Mouse (Mus musculus): ENCODE data around the gene Inpp5d. TPM values are rescaled to one million over a fixed set of nuclear protein-coding genes. Genes with fewer than 3 reads are reported as not detected.

The Inpp5d gene
- 10 to 100 TPM; 13.6 to 16.8 TPM for total RNA-seq (2021)
- long read RNA-seq, full-length matches to known transcripts: 2 of 7 reads
- long read RNA-seq, partial matches to known transcripts: 4 of 7 reads
- long read RNA-seq, other reads (novel, unspliced or antisense): 1 of 7 reads

DNA sequence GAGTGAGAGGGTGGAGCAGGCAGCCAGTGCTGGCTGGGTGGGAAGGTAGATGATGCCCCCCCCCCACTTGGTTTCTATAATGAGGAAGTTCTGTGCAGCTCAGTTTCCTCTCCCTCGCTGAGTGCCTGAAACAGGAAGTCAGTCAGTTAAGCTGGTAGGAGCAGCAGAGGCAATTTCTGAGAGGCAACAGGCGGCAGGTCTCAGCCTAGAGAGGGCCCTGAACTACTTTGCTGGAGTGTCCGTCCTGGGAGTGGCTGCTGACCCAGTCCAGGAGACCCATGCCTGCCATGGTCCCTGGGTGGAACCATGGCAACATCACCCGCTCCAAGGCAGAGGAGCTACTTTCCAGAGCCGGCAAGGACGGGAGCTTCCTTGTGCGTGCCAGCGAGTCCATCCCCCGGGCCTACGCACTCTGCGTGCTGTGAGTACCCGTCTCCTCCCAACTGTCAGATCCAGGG, at the start of gene Inpp5d:
Inpp5d (plus strand) TSS at position 102 of the 458 bp plus-strand sequence.
- DNase-seq (ENCODE audit: low spot score in 2 of 2): no peak

DNA sequence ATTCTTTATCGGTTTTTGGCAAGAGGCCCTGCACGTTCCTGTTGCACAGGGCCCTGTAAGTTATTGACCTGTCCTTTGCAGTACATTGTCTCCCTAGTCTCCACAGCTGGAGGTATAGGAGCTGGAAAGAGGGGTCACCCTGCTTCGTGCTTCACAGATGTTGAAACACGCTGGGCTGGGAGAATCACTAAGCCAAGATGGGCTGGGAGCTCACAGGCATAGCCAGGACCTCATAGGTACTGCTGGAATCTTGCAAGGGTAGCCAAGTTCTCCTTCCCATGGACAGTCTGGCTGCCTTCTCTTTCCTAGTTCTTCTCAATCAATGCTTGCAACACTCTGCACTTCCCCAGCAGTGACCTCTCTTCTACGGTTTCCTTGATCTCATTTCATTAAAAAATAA, 46.9 kb upstream of the Inpp5d start:
- DNase-seq (ENCODE audit: low spot score in 2 of 2): no peak

- DNase-seq (ENCODE audit: low spot score in 2 of 2): no peak
Measured at GRCm38 (mm10) chr1:87573800-87574215, 46.3 kb upstream of the Inpp5d start, which contains the start of gene Ngef. Ngef (minus strand) TSS chr1:87573870.

GRCm38 (mm10) chr1:87574353-87574752, 45.8 kb upstream of the Inpp5d start:
- DNase-seq (ENCODE audit: low spot score in 2 of 2): peak in 1 of 2 experiments; percentile 27

- peak in 1 of 2 experiments; percentile 42 for DNase-seq (ENCODE audit: low spot score in 2 of 2)
Measured at GRCm38 (mm10) chr1:87574785-87575184, 45.3 kb upstream of the Inpp5d start.

DNA sequence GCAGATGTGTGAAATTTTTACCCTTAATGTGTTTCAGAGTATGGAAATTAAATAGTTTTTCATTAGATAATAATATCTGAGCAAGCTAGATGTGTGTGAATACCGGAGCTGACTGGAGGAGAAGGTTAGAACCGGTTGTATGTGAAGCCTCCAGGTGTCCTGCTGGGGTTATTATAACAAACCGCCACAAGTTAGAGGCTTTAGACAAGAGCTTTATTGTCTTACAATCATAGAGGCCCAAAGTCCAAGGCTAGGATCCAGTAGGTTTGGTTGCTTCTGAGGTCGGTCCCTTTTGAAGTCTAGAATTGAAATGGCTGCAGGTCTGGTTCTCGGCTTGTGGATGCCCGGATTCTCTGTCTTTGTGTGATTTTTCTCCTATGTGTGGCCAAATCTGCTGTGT, 41.1 kb upstream of the Inpp5d start:
- DNase-seq (ENCODE audit: low spot score in 2 of 2): no peak

GRCm38 (mm10) chr1:87580824-87581223, 39.3 kb upstream of the Inpp5d start:
- DNase-seq (ENCODE audit: low spot score in 2 of 2): no peak

- peak in 1 of 2 experiments; percentile 19 for DNase-seq (ENCODE audit: low spot score in 2 of 2)
Measured at GRCm38 (mm10) chr1:87589162-87589561, 30.9 kb upstream of the Inpp5d start.

DNA sequence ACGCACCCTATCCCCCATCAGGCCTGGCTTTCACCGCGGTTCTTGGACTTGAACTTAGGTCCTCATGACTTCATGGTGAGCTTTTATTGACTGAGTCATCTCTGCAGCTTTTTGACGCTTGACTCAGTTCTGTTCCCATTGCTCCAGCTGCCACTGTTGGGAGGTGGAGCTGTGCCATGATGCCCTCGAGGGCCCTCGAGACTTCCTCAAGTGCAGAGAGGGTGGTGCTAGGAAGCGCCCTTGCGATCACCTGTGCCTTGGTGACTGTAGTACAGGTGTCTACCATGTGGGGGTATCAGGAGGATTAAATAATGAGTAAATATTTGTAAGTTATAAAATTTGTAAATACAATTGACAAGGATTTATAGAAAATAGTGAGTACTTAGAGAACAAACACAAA, 30.1 kb upstream of the Inpp5d start:
- no peak for DNase-seq (ENCODE audit: low spot score in 2 of 2)

- peak; percentile 45 to 57 for DNase-seq (ENCODE audit: low spot score in 2 of 2)
Measured at GRCm38 (mm10) chr1:87594261-87594660, 25.9 kb upstream of the Inpp5d start.

DNA sequence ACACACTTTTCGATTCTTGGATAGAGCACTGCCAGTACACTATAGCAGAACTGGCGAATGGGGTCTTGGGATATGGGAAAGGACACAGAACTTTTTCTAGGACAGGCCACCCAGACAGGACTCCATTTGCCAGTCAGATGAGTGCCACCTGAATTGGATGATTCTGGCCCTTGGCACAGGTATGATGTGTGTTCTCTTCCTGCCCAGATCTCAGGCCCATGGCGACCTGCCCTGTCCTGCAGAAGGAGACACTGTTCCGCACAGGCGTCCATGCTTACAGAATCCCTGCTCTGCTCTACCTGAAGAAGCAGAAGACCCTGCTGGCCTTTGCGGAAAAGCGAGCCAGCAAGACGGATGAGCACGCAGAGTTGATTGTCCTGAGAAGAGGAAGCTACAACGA, 25.4 kb upstream of the Inpp5d start:
- DNase-seq (ENCODE audit: low spot score in 2 of 2): no peak

DNA sequence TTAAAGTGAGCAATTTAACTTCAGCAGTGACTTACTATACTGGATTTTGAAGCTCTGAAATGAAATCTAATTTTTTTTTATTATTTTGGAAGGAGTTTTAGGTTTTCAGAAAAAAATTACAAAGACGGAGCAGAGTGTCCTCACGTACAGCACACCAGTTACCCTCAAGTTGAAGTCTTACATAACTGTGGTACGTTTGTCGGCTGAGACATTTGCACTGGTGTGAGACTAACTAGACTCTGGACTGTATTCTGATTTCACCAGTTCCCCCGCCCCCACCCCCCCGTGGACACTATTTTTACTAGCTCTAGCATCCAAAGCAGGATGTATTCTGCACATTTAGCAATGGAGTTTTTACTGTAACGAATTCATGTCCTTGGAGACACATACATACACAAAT, 19.6 kb upstream of the Inpp5d start:
- DNase-seq (ENCODE audit: low spot score in 2 of 2): no peak

GRCm38 (mm10) chr1:87601801-87602200, 18.3 kb upstream of the Inpp5d start:
- no peak for DNase-seq (ENCODE audit: low spot score in 2 of 2)

- no peak for DNase-seq (ENCODE audit: low spot score in 2 of 2)
Measured at GRCm38 (mm10) chr1:87603389-87603788, 16.7 kb upstream of the Inpp5d start.

GRCm38 (mm10) chr1:87605296-87605695, 14.8 kb upstream of the Inpp5d start:
- DNase-seq (ENCODE audit: low spot score in 2 of 2): no peak

GRCm38 (mm10) chr1:87607385-87608091, 12.6 kb upstream of the Inpp5d start:
- peak; percentile 65 to 76 for DNase-seq (ENCODE audit: low spot score in 2 of 2)

GRCm38 (mm10) chr1:87608416-87609046, 11.6 kb upstream of the Inpp5d start:
- peak in 1 of 2 experiments; percentile 49 for DNase-seq (ENCODE audit: low spot score in 2 of 2)

DNA sequence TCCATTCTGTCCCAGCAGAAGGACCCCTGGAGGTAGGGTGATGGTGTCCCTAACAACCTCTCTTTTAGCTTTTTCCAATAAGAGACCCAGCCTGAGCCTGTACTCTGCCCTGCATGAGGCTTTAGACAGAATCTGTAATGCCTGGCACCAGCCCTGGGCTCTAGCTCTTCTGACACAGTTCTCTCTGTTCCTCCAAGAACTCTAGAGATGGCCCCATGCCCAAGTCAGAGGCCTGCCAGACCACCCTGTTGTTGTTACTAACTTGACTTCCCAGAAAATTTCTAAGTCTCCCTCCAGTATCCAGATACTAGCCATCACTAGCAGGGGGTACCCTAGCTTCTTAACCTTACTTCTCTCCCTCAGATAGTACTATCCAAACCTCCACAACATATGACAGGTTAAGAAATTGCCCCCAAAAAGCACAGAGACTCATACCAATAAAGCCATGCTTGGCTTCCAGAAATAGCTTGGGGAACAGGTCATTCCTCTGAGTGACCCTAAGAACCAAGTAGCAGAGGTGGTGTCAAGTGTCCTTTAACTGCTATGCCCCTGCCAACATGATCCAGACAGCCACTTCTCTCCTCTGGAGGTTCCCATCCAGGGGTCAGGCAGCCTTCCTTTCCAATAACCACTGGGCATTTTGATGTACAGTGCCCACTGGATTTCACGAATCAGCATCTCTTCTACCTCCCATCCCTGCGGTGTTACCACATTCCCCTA, 5.4 kb upstream of the Inpp5d start:
- DNase-seq (ENCODE audit: low spot score in 2 of 2): no peak

DNA sequence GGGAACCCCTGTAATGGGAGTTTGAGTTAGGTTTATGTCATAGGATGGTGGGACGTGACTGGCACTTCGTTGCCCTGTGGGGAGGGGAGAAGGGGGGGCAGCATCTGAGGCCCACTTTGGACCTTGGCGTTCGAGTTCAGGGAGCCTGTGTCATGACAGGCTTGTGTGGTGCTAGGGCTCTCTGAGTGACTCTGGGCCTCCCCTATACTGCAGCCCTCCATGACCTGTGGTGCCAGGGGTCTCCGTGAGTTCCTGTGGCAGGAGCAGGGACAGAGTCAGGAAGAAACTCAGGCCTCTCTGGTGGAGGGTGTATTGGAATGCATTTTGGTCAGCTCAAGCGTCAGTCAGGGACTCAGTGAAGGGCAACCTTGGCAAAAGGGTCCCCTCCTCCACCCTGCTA, 581 bp downstream of the Inpp5d start:
- DNase-seq (ENCODE audit: low spot score in 2 of 2): no peak

DNA sequence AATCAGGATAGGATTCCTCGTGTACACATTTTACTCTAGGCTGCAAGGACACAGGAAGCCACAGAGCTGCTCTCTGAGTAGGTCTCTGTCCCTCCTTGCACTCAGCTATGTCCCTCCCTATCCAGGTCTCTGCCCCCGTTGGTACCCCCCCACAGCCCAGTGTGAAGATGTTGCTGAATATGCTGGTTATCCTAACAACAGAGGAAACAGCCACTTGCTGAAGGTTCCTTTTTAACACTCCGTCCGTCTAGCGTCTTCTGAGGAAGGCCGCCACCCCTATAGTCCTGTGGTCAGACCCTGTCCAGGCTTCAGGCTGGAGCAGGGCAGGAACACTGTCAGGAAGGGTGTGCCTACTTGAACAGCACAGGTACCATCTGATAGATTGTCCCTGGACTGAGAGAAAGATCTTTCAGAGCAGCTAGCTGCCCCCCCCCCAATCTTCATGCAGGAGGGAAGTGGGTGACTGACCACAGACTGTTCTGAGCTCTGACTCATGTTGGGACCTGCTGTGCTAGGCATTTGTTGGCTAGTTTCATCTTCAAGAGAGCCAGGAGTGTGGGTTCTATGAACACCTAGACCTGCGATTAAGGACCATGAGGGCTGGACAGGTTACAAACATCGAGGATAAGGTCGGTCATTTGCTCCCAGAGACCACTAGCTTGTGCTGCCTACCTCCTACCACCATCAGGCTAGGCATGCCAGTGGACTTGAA, 1.2 kb downstream of the Inpp5d start:
- no peak for DNase-seq (ENCODE audit: low spot score in 2 of 2)

- DNase-seq (ENCODE audit: low spot score in 2 of 2): peak in 1 of 2 experiments; percentile 52
Measured at GRCm38 (mm10) chr1:87621858-87622279, 1.8 kb downstream of the Inpp5d start.

Data from layer of hippocampus, adult 18-20 months (tissue).